Mouse (Mus musculus): ENCODE results near the gene Upk3a.
A peak's percentile ranks its signal among the peaks of the same experiment; 100 is the strongest.

Gene Upk3a

DNA sequence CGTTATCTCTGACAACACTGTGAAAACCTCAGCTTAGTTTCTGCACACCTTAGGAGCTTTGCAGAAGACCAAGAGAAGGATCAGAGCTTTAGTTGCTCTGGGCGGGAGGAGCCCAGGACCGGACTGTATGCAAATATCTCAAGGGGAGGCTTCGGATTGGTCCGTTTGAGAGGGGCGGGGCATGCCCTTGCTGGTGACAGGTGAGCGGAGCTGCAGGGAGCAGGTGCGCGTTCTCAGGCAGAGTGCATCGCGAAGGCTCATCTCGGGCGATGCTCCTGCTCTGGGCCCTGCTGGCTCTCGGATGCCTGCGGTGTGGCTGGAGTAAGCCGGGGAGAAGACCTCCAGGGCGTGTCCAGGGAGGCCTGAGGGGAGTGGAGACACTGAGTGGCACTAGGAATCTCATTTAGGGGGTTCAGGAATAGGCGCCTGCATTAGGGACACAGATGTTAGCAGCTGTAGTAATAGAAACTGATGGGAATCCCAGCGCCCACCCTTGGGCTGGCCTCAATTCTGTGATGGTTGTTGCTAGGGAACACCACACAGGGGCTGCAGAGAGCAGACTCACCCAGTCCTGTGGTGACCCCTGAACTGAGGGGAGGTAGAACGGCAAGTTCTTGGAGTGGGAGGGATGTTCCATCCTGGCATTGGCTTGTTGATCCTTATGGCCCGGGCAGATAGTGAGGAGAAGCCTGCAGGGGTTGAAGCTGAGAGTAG, at the start of gene Upk3a:
TSS of gene Upk3a (plus strand) at position 191 of the 714 bp plus-strand sequence.
- DNase-seq, result no peak

DNA sequence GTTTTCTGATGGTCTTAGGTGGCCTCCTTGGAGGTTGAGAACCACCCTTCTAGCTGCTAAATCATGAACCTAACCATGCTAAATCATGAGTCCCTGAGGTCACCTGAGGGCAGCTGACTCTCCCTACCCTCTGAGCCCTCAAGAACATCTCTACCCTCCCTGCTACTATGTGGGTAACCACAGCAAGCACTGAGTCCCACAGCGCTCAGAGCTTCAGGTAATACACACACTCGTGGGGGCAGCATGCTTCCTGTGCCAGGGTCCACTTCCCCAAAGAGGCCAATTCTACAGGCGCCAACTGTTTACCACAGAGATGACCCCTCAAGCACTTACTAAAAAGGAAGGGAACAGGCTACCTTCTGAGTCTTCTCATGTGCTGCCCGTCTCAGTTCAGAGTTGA, 48.4 kb upstream of the Upk3a start:
- DNase-seq, result no peak

DNA sequence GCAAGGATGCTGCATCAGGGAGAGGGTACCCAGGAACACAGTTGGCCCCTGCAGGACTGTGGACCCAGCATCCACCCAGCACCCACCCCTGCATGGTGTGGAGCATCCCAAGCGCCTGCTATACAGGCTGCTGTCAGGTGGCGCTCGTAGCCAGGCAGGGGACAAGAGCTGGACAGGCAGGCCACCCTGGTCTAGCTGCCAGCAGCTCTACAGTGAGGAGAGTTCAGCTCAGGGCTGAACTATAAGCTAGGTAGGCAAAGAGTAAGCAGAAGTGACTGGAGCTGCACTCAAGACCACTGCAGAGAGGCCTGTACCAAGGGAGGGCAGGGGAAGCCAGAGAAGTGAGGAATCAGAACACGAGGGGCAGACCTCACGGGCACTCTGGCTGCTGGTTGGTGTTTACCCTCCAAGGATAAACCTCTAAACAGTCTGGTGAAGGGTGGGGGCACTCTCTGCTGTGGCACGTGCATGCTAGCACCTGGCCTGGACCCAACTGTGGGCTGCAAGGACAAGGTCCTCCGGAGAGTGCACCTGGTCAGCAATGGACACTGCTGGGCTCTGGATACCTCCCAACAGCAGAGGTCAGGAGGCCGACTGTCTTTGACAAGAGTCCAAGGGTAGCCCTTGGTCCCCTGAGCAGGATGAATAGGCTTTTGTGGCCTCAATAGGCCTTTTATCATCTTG, 43.9 kb upstream of the Upk3a start:
- peak; percentile 75 for DNase-seq

DNA sequence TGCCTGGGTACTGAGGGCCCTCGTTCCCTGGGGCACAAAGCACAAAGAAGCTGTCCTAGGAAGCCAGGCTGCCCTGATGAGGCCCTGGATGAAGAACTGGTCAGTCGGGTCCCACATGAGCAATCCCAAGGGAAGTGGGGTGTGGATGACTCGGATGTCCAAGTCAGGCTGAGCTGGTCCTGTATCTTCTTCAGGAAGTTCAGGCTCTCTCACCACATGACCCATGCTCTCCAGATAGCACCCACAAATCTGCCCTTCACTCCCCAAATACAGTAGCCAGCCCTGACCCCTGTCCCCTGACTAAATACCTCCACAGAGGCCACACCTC, 43.4 kb upstream of the Upk3a start:
- no peak for DNase-seq

DNA sequence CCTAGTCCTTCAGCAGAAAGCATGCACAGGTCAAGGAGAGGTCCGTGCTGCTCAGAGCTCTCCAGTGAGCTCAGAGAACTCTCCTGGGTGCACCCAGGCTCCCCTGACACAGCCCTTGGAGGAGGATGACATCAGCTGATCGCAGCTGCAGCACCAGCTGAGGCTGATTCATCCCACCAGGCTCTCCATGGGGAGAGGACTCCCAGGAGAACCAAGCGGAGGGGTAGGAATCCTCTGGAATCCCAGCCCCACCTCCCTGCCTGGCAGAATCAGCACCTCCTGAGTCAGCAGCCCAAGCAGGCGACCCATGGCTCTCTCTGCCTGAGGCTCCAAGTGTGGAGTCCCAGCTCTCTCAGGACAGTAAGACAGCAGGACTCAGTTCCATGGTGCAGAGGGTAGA, 41.2 kb upstream of the Upk3a start:
- no peak for DNase-seq

DNA sequence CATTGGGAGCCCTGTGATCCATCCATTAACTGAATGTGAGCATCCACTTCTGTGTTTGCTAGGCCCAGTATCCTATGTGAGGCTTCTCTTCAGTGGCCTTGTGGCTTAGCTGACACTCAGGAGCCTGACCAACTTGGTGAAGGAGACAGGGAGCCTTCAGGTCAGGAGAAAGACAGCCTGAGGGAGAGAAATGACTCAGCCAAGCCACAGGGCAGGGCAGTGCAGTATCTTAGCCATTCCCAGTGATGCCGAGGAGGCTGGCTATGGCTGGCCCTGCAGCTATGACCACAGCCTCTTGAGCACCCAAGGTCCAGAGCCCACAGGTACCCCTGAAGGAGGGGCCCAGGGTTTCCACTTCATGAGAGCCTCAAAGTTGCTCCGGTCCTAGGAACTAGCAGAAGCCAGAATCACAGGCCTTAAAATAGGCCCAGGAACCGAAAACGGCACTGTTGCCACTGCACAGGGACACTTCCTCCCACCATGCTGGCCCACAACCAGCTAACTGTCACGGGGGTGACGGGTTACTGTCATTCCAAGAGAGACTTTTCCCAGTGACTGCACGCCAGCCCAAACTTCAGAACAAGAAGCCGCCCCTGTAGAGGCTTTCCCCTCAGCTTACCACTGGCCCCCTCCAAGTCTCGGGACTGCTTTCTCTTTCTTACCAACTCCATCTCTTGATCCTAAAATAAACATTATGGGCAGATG, 35.2 kb upstream of the Upk3a start:
- DNase-seq, result no peak

DNA sequence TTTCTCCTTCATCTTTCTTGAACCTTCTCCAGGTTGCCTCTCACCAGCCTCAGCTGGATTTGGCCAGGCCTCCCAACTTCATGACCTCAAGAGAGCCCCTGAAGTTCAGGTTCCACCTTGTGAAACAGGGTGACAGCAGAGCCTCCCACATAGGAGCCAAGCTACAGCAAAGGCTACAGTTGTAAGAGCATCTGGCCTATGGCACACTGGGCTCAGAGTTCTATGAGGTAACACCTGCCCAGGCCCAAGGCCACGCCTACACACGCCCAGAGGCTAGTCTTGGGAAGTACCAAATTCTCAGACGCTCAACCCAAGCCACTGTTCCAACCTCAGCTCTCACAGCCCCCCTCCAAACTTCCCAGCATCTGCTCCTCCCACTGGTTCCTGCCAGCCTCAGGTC, 34.1 kb upstream of the Upk3a start:
- no peak for DNase-seq

DNA sequence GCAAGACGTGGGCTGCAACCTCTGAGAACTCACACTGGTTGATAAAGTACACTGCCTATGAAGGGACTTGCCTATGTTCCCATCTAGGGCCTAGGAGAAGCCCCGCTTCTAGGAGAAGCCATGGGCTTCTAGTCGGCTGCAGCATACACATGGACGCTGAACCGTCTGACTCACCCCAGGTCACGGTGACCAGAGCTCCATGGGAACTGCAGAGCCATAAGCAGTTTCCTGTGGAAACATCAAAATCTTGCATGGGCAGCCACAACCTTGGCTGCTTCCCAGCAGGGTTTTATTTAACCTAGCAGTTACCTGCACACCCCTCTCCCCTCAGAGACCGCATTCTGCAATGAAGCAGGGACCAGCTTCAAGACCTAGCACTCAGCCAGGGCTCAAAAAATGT, 33.2 kb upstream of the Upk3a start:
- no peak for DNase-seq

DNA sequence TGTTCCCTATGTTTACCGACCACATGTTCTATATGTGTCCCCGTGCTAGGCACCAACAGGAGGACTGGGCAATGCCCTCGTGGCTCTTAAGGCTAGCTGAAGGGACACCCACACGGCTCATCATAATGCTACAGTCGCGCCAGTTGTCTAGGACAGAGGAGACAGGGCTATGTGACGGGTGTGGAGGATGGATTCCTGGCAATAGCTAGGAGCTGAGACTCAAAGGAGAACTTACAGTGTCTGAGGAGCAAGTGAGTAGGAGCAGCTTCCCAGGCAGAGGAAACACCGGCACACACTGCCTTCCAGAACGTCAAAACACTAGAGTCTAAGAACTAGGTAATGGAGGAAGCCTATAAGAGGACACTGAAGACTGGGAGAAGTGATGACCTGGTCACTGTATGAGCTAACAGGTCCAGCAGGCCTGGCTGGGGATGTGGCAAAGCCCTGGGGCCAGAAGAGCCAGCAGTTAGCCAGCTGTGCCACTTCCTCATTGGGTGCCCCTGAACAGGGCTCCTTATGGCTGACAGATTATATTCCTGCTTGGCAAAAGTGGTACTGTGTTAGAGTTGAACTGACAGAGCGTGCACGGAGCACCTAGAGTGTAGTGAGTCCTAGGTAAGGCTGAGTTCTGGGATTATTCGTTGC, 31.3 kb upstream of the Upk3a start:
- no peak for DNase-seq

DNA sequence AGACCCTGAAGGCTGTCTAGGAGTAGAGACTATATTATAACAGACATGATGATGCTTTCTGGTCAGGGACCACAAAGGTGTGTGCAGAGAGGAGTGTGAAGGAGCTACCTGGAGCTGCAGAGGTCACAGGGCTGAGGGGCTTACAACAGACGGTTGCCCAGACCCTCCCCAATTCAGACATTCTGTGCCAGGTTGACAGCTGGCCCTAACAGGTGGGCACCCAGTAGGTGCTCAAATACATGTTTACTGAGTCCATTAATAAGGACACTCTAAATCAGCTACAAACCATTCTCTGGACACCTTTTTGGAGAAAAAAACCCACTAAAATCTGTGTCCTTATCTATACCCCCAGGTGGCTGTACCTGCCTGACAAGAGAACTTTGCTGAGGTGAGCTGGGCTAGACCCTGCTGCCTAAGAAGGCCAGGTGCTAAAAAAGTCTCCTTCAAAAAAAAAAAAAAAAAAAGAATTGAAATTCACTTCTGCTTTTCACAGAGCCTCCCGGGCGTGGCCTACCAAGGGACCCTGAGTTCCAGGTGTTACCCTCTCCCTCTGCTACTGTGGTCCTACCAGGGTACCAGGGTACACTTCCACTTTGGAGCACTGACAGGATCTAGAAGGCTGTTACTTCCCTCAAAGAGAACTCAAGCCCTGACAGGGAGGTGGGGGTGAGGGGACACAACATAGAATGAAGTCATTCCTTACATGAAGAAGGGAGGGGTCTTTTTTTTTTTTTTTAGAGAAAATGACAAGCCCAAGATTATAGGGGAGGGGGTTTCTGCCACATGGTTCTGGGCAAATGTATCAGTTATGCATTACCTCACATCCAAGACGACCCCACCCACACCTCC, 30.5 kb upstream of the Upk3a start:
- peak; percentile 43 for DNase-seq

DNA sequence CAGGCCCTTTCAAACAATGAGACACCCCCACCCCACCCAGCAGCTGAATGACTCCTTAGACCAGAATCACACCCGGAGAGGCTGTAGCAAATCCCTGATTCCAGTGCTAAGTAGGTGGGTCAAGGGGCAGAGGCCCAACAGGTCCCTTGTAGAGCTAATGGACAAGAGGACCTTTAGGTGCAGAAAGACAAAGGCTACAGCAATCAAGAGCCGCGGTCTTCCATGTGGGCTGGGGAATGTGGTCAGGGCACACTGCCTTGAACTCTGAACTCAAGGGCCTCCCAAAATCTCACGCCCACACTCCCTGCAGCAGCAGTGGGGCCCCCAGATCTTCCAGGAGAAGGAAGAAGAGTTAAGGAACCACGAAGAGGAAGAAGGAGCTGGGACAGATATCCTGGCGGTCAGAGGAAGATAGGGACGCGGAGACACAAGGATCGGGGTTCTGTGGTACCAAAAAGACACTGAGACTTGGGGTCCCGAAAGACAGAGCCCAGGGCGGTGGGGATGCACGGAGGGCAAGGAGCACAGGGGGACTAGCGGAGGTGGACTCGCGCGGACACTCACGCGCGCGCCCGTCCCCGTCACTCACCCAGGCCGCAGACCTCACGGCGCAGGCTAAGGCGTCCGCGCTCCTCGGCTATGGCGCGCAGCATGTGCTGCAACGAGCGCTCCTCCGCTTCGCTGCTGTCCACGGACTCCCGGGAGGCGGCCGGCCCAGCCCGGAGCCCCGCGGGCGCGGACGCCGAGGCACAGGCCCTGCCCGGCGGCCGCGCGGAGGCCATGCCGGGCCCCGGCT, 29.7 kb upstream of the Upk3a start:
- peak; percentile 60 for DNase-seq

DNA sequence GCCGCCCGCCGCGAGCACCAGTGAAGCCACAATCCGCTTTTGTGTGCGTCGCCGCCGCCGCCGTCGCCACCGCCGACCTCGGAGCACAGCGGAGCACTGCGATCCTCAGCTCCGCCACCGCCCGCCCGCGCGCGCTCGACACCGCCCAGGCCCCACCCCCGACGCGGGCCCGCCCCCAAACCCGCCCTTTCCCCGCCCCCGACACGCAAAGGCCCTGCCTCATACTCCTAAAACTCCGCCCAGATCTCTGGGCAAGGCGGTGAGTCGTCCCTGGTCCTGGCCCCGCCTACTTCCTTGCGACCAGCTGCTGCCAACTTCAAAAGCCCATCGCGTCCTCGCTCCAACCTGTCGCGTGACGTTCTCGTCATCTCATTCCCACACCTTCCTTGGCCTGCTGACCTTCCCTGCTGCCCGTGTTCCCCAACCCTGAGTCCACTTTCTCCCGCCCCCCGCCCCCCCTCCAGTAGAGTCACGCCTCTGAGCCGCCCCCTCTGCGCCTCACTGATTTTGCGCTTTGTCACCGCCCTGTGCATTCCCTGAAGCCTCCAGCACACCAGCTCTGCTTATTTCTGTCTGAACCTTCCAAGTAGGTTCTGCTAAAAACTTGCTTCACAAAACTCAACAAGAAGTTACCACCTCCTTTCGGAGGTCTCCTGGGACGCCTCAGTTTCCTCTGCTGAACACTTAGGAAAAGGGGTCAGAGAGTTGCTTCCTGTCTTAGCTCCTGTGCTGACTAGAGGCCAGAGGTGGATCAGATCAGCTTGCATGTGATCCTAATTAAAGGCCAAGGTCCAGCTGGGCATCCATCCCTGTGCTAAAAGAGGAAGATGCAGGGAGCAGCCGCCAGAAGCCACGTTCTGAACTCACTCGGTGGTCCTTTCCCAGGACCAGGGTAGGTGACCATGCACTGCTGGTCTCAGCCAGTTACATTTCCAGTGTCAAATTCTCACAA, 28.8 kb upstream of the Upk3a start, which contains the start of gene 5031439G07Rik:
TSS of gene 5031439G07Rik (minus strand) at position 678 of the 952 bp plus-strand sequence.
- DNase-seq, result peak; percentile 92

DNA sequence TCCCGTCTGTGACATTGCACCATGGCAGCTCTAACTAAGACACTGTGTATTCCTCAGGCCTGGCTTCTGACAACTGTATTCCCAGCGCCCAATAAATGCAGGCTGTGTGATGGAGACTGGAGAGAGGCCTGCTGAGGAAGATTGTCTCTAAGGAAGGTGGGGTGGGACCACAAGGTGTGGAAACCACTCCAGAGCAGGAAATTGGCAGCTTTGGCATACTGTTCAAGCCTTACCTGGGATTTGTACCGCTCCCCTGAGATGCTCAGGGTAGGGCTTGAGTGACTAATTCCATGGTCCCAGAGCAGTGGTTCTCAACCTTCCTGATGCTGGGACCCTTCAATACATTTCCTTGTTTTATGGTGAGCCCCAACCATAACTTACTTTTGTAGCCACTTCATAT, 27.8 kb upstream of the Upk3a start:
- no peak for DNase-seq

DNA sequence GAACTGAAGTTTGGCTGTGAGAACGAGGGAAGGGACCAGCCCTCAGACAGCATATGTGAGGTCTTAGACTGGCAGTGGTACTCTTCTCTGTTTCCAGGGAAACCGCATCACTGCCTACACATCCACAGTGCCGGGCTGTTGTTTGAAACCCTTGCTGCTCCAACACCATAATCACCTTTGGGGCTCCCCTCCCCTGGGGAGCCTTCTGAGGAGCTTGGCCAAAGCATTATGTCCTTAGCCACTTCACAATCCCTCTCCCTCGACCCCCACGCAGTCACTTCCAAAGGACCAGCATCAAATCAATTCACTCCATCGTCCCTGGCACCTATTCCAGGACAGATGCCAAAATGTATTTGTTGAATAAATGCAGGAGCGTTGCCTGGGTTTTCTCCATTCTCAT, 27.2 kb upstream of the Upk3a start:
- no peak for DNase-seq

DNA sequence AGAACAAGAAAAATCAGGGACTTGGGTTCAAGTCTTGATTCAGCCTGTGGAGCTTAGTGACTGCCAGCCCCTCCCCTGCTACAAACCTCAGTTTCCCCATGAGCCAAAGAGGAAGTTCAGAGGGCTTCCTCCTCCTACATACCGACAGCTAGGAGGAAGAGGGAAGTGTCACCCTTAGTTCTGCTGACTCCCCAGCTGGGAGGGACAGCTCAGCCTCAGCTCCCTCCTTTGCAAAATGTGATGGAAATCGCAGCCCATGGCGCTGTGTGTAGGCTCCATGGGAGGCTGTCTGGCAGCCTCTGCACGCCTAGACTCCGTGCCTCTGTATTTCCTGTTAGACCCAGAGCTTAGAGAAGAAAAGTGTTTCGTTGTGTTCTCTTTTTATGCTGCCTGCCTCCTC, 22.4 kb upstream of the Upk3a start:
- no peak for DNase-seq

DNA sequence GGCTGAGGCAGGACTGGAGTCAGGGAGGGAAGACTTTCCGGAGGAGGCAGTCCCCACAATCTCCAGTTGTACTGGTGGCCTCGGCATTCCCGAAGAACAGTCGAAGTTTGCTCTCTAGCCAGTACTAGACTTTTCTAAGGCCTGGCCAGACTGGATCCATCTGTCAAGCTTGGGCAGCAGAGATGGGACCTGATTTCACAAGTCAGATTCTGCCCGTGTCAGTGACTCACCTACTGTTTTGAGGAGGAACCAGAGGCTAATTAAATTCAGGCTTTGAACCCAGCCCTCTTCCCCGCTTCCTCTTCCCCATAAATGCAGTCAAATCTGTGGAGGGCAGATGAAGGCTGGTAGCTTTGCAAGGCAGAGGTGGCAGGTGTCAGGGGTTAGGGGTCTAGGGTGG, 21.9 kb upstream of the Upk3a start:
- no peak for DNase-seq

DNA sequence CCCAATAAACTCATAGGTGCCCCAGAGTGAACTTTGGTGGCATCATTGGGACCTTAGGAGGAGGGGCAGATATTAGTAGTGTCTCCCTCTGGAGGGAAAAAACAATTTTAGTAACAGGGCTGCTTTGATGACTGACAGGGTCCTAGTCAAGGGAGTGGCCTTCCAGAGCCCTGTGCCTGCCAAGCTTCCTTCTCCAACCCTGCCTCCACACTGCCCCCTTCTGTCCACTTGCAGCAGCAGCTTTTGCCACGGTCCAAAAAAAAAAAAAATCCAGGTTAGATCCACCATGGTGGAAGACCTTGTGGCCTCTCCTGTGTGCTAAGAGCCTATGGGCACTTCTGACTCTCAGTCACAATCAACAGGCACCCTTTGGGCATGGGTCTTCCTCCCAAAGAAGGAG, 21.0 kb upstream of the Upk3a start:
- no peak for DNase-seq

DNA sequence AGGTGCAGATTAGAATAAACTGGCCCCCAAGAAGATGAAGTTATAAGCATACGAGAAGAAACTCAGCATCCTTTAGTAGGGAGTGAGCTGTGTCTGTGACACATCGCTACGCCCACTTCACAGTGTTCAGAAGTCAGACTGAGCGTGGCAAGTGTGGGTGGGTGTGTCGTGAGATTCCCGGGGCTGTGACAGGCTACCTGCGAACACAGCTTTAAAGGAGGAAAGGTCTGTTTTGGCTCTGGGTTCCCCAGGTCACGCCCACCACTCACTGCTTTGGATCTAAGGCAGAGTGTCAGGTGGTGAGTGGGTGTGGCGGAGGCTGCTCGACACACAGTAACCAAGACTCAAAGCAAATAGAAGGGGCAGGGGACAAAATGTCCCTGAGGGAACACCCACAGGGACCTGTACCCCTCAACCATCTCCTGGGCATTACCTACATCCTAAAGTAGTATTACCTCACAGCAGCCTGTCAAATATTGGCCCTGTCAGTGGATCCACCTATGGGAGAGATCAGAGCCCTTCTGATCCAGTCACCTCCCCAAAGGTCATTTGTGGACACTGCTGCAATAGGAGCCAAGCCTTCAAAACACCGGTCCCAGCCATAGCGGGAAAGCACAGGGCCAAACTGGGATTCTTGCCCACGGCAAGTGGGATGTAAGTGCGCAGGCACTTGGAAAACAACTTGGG, 19.0 kb upstream of the Upk3a start:
- DNase-seq, result no peak

DNA sequence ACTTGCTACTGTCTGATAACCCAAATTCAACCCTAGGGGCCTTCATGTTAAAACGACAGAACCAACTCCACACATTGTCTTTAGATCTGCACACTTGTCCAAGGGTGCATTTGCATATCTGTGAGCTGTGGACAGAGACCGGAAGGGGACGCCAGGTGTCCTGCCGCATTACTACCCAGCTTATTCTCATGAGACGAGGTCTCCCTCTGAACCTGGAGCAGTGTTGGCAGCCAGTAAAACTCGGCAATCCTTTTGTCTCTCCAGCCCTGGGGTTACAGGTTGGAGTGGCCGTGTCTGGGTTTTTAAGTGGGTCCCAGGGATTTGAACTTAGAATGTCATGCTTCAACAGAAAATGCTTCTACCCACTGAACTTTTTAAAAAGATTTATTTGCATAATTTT, 17.0 kb upstream of the Upk3a start:
- no peak for DNase-seq

Measured in cerebellum, adult 9-11 months (tissue).